Mouse (Mus musculus): ENCODE measurements around the gene Tshz3. TPM values are rescaled to one million over a fixed set of nuclear protein-coding genes. Genes with fewer than 3 reads are reported as not detected.

Gene Tshz3
- polyA plus RNA-seq, 1 experiment: not detected

DNA sequence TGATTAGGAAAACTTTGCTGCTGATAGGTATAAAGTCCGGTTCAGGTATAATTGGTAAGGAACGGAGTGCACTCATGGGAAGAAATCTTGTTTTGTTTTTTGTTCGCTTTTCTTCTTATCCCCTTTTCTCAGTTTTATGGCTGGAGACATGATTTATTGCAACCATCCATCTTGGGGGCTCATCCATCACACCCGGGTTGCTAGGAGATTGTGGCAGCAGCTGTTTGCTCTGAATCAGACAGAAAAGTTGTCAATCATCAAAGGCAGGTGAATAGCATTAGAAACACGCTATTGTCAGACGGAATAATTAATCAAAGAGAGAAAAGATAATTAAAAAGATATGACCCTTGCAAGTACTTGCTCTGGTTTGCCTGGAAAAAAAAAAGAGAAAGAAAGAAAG, 12.5 kb downstream of the Tshz3 start:
- TF ChIP-seq GATA1 (IDR thresholded peaks at IDR 0.05; ENCODE audit: low read length): no peak

DNA sequence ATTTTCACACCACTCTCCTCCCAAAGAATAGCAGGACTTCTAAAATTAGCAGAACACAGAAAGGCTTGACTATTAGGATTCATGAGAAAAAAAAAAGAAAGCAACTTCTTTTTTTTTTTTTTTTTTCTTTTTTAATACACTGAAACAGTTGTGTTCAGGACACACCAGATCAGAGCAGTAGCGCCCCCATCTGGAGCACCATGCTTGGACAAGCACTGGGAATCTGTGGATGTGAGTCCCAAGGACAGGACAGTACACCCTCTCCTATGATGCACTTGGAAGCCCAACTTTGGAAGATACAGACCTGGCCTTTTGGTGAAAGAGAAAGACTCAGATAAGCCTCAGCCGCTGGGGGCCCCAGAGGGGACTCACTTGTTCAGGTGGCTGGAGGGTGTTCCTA, 13.8 kb downstream of the Tshz3 start:
- no peak for TF ChIP-seq GATA1 (IDR thresholded peaks at IDR 0.05; ENCODE audit: low read length)

DNA sequence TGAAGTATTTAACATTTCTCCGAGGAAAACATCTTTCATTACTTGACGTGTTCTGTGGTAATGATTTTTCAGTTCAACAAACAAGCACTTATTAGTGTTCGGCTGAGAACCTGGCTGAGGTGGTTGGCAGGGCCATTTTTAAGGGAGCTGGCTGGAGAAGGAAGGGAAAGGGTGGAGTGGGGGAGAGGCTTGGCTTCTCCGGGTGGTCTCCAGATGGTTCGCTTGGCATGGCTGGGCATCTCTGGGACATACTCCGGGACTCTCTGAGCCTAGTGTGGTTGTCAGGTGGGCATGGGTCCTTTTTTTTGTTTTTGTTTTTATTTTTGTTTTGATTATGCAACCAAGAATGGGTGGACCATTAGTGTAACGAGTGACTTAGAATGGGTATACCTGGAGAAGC, 16.4 kb downstream of the Tshz3 start:
- TF ChIP-seq GATA1 (IDR thresholded peaks at IDR 0.05; ENCODE audit: low read length): no peak

DNA sequence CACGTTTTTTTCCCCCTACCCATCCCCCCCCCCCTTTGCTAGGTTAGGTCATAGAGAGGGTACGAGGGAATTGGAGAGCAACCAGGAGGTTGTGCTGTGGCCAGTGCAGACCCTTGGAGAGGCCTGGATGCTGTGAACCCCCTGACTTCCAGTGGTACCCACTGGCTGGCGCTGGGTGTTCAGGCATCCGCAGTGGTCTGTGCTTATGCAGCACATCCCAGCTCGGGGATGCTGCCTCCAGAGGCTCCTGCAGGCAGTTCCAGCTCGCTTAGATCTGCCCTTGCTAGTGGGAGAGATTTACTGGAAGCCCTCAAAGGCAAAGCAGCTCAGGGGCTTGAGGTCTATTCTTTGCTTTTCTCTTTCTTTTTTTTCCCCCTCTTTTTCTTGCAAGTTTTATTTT, 19.3 kb downstream of the Tshz3 start:
- no peak for TF ChIP-seq GATA1 (IDR thresholded peaks at IDR 0.05; ENCODE audit: low read length)

DNA sequence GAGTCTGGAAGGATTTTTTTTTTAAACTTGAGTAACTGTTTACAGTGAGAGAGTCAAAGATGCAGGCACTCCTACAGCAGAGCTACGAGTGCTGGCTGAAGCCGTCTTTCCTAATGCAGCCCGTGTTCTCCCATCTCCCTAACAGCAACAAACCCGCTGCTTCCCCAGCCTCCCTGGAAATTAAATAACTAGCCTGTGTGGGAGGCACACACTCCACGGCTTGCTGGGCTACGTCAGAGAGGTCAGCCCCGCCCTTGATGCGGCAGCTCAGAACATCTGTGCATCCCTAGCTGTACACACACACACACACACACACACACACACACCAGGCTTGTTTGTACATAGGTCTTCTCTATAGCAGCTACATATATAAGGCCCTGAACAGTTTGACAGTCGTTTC, 22.9 kb downstream of the Tshz3 start:
- no peak for TF ChIP-seq GATA1 (IDR thresholded peaks at IDR 0.05; ENCODE audit: low read length)

DNA sequence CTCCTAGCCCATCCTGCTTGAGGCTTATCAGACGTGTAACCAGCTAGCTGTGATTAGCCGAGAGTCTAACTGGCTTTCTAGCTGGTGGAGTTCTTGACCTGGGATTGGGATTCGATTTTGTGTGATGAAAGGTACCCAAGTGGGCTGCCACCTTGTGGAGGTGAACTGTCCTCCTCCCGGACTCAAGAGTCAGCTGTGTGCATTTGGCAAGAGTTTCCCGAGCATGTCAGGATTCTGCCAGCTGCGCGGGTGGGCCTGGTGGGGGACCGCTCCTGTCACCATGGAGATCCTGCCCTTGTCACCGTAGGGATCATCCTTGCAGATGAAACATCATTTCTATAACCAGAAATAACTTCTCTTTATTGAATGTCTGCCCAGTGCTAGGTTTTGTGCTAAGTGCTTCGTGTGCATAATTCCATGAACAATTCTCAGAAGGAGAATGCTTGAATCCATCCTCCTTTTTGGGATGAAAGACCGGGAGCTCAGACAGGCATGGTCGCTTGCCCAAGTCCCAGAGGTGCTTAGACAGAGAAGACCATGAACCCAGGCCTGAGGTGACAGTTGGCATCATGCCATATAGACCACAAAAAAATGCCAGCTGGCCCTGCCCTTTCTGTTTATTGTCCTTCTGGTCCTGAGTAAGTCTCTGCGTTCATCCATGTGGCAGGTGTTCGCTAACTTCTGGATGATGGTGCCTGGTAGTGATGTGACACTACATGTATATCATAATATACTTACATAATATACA, 38.6 kb downstream of the Tshz3 start:
- no peak for TF ChIP-seq GATA1 (IDR thresholded peaks at IDR 0.05; ENCODE audit: low read length)

DNA sequence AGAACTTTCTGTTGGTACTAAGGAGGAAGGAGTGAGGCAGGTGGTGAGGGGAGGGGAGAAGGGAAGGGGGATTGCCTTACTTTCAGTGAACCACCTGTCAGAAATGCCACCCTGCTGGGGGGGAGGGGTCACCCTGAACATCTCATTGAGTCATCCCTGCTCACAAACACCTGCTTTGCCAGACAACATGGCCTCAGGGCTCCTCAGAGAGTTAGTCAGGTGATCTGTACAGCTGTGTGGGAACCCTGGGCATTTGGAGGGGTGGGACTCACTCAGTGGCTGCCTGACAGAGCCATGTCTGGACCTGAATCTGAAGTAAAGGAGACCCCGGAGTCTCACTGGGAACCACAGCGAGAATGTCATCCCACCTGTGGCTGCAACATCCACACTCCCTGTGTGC, 53.6 kb downstream of the Tshz3 start:
- TF ChIP-seq GATA1 (IDR thresholded peaks at IDR 0.05; ENCODE audit: low read length): no peak

DNA sequence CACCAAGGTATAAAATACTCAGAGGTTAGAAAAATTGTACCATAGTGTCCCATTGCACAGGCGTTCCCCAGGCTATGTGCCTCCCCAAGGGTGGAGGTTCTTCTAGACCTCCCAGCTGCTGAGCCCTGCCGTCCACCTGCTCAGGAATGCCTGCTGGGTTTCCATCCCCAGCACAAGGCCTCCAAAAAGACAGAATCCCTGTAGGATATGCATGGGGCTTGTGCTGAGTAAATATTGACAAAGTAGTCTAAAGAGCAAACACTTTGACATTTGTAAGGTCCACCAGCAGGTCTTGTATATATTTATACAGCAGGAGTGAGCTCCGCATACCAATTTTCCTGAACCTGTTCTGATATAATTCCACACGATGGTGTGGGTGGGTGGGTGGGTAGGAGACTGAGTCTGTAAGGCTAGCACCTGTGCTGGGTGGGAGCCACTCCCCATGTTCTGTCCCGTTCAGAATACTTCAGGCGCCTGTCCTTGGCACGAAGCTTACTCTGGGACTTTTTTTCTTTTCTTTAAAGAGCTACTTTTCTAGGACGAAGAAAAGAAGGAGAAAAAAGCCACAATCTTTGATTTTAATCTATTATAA, 69.7 kb downstream of the Tshz3 start:
- TF ChIP-seq GATA1 (IDR thresholded peaks at IDR 0.05; ENCODE audit: low read length): no peak

DNA sequence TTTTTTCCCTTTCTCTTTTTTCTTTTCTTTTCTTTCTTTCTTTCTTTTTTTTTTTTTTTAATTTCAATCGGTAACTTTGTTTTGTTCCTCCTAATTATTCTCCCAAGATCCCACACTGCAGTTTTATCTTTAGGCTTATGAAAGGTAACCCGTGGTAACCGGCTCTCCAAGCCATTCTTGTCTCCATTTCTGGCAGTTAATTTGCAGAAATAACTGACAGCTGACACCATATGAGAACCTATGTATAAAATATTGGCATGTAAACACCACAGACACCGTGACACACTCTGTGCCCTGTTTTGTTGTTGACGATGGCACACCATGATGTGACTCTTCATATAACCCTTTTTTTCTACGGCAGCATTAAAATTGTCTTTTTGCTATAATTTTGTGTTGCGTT, 75.2 kb downstream of the Tshz3 start:
- TF ChIP-seq GATA1 (IDR thresholded peaks at IDR 0.05; ENCODE audit: low read length): no peak

DNA sequence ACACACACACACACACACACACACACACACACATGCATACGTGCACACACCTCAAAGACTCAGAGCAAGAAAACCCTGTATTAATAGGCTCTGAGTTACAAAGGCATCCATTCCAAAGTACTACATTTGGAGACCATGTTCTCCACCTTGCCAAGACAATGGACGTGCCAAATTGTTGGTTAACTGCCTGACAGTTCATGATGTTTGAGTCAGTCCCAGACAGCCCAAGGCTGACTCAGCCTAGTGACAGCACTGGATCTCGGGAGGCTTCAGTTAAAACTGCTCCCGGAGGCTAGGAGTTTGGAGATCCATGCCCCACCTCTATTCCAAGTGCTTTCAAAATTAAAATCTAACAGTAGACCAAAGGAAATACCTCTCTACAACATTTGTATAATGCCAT, 79.0 kb downstream of the Tshz3 start:
- TF ChIP-seq GATA1 (IDR thresholded peaks at IDR 0.05; ENCODE audit: low read length): no peak

DNA sequence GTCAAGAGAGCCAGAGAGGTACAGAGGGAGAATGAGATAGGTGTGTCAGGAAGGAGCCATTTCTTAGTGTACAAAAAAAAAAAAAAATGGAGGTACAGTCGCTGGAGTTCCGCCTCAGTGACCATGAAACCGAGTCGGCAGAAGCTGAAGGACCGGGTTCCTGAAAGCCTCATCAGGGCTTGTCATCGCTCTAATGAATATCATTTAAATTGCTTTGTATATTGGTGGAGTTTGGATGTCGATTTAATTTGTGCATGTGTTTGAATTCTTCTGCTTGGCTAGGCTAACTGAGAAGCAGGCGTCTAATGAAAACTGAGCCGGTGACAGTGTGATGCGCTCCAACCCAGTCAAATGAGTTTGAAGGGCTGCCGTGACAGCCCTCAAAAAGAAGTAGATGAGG, 80.5 kb downstream of the Tshz3 start:
- TF ChIP-seq GATA1 (IDR thresholded peaks at IDR 0.05; ENCODE audit: low read length): no peak

DNA sequence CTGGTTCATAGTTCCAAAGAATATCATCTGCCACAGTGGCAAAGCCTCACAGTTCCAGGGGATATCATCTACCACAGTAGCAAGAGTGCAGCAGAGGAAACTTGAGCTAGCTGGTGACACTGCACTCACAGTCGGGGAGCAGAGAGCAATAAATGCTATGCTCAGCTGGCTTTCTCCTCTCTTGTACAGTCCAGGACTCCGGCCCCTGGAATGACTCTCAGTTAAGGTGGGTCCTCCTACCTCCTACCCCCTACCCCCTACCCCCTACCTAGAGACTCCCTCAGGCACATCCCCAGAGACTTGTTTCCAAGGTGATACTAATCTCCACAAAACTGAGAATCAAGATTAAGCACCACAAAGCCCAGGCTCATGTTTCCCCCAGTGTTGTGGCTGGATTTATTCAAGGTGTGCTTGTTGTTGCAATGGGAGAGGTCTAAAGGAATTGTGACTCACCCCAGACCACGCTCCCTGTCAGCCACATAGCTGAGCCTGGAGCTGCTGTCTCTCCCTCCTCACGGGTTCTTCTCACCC, 86.4 kb downstream of the Tshz3 start:
- no peak for TF ChIP-seq GATA1 (IDR thresholded peaks at IDR 0.05; ENCODE audit: low read length)

DNA sequence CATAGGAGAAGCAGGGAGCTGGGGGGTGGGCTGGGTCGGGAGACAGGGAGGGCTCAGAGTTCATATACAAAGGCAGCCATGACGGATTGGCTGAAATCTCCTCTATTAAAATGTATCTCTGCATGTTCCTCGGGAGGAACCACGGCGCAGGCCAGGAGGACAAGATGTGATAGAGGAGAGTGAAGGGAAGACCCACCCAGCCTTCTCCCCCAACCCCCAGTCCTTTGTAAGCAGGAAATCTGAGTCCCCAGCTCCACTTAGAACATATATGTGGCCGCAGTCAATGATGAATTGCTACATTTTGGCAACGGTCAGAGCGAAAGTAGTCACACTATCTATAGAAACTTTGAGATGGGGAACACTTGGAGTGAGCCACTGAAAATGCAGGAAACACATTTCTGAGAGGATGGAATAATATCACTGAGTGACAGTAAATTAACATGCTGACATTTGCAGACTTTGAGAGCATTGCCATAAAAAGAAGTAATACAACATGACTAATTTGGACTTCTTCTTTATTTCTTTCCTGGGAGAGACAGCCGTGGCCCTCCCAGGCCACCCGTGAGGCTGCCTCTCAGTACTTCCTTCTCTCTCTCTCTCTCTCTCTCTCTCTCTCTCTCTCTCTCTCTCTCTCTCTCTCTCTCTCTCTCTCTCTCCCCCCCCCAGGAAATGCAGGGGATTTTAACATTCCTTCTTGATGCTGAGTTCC, 88.9 kb downstream of the Tshz3 start:
- no peak for TF ChIP-seq GATA1 (IDR thresholded peaks at IDR 0.05; ENCODE audit: low read length)

DNA sequence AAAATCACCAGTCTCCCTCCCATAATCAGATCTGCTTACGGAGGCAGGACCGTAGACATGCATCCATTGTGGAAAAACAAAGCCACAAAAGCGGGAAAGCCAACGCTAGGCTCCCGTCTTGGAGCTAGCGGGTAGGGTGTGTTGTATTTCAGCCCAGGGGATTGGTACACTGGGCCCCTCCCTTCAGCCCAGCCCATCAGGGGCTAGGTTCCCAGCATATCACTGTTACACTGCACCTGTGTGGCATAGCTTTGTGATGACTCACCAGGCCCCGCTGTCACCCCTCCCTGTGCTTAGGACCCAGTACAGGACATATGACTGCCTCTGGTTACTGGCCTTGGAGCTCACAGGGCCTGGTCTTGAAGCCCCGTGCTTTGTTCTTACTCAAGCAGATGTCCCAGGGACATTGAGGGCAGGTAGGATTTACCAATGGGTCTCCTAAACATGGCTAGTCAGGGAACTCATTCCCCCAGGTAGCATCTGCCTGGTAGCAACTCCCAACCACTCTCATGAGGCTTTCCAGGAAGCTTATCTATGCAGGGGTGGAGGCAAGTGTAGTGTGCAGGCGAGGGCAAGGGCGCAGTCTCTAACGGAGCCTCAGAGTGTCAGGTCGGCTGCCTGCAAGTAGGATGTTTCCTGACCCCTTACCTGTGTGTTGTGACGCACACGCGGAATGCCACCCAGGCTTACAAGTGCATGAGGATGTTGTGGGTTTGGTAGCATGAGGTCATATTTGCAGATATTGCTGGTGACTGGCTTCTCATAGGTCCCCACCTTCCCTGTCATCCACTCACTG, 98.7 kb downstream of the Tshz3 start:
- no peak for TF ChIP-seq GATA1 (IDR thresholded peaks at IDR 0.05; ENCODE audit: low read length)
